ENCODE assay signal across 11 mouse cellular contexts in genomic region chr8:117290506-117290905, GRCm38 (mm10). TPM values are rescaled to one million over a fixed set of nuclear protein-coding genes. Genes with fewer than 3 reads are reported as not detected.
DNase-seq lines count a peak whose midpoint lies in the region; ATAC-seq and TF ChIP-seq lines count a peak whose summit lies in the region.
"Had no signal": no experiment of that assay in that cellular context is flagged by ENCODE, and none has a peak within 500 bp of the region (broad histone marks: within the 10 kb centered on the region; RNA-seq: fewer than 3 reads in every experiment).

No protein-coding gene starts in this region.

- intact Hi-C loops in left cerebral cortex, adult 2 months (cut with DNase I), result no loop called here

- ATAC-seq in neural tube, embryonic 15.5 days (ENCODE audit: low FRiP score), result no peak
- no peak for ATAC-seq in heart, embryonic 13.5 days (ENCODE audit: extremely low read depth, insufficient number of reproducible peaks, low FRiP score, low TSS enrichment)
- ATAC-seq in cerebellum, adult (ENCODE audit: insufficient number of reproducible peaks, low FRiP score, low TSS enrichment), result no peak

- 0 out of 2 replicates have a peak overlapping the region, but pooled peaks have one; percentile 28 for H3K27ac ChIP-seq in neural tube, embryonic 15.5 days (replicated peaks)
- H3K27ac ChIP-seq in heart, embryonic 13.5 days (replicated peaks), result no peak overlapping the region
- H3K27ac ChIP-seq in left cerebral cortex, adult 2 months, result no peak overlapping the region
- H3K27ac ChIP-seq: hindbrain, embryonic 13.5 days; liver, embryonic 15.5 days; neural tube, embryonic 12.5 days had no signal

- TF ChIP-seq CTCF in left cerebral cortex, adult 2 months (IDR thresholded peaks at IDR 0.05), result no peak

- no peak for DNase-seq in neural tube, embryonic 10.5 days (ENCODE audit: extremely low spot score, low spot score)
- DNase-seq in fibroblast of lung, adult 2 months (ENCODE audit: low read depth), result peak; percentile 87
- no peak for DNase-seq in left cerebral cortex, adult 2 months (ENCODE audit: extremely low spot score in 1 of 2, low spot score in 2 of 2)
- DNase-seq in adrenal gland, postnatal 36 days, result no peak
- DNase-seq: embryo, embryonic 11 days had no signal

- peaks cover 75% of the 10 kb centered on the region for H3K4me1 ChIP-seq in neural tube, embryonic 15.5 days
- H3K4me1 ChIP-seq in heart, embryonic 13.5 days, result peaks cover 29% of the 10 kb centered on the region

- 79% methylated on average over 7 of the region's 7 CpGs for WGBS in neural tube, embryonic 15.5 days
- WGBS in heart, embryonic 13.5 days, result 72% methylated on average over 7 of the region's 7 CpGs

- no peak overlapping the region for H3K4me2 ChIP-seq in neural tube, embryonic 15.5 days
- H3K4me2 ChIP-seq in heart, embryonic 13.5 days, result no peak overlapping the region
- H3K4me2 ChIP-seq: hindbrain, embryonic 13.5 days; liver, embryonic 15.5 days; neural tube, embryonic 12.5 days had no signal

- no peaks in the 10 kb centered on the region for H3K9me3 ChIP-seq in neural tube, embryonic 15.5 days (replicated peaks)
- no peaks in the 10 kb centered on the region for H3K9me3 ChIP-seq in heart, embryonic 13.5 days
- H3K9me3 ChIP-seq: hindbrain, embryonic 13.5 days; liver, embryonic 15.5 days; neural tube, embryonic 12.5 days had no signal

- no peak overlapping the region for H3K4me3 ChIP-seq in neural tube, embryonic 15.5 days (replicated peaks)
- H3K4me3 ChIP-seq in heart, embryonic 13.5 days, result no peak overlapping the region
- no peak overlapping the region for H3K4me3 ChIP-seq in left cerebral cortex, adult 2 months
- H3K4me3 ChIP-seq: hindbrain, embryonic 13.5 days; liver, embryonic 15.5 days; neural tube, embryonic 12.5 days had no signal

- H3K9ac ChIP-seq in neural tube, embryonic 15.5 days (replicated peaks), result no peak overlapping the region
- H3K9ac ChIP-seq in heart, embryonic 13.5 days, result 0 out of 2 replicates have a peak overlapping the region, but pooled peaks have one; percentile 2
- H3K9ac ChIP-seq: liver, embryonic 15.5 days; neural tube, embryonic 12.5 days had no signal

- peaks cover 7% of the 10 kb centered on the region; the same call in 1 of the 2 replicates for H3K36me3 ChIP-seq in neural tube, embryonic 15.5 days
- H3K36me3 ChIP-seq in heart, embryonic 13.5 days, result peaks cover 8% of the 10 kb centered on the region

- H3K27me3 ChIP-seq in neural tube, embryonic 15.5 days (replicated peaks), result no peaks in the 10 kb centered on the region
- no peaks in the 10 kb centered on the region for H3K27me3 ChIP-seq in heart, embryonic 13.5 days (replicated peaks)
- H3K27me3 ChIP-seq: hindbrain, embryonic 13.5 days; liver, embryonic 15.5 days; neural tube, embryonic 12.5 days had no signal

RNA-seq across cellular contexts. Expression of gene Cmip, which starts 33.6 kb away (rescaled TPM):
- 135 and 193 TPM in 2 replicates for polyA plus RNA-seq in neural tube, embryonic 15.5 days (2015; fragmentation: Nextera tagmentation; extraction: Ambion mirVana)
- 6.2 and 6.5 TPM in 2 replicates for polyA plus RNA-seq in heart, embryonic 13.5 days (2015; fragmentation: Nextera tagmentation; extraction: Ambion mirVana)
- 100 to 1,000 TPM; 339 to 342 TPM for total RNA-seq in left cerebral cortex, adult 2 months (2021)
- total RNA-seq in adrenal gland, postnatal 36 days (2021), result 100 to 1,000 TPM; 122 to 129 TPM
